Mouse (Mus musculus): ENCODE results near the gene Gdf9.
"Not testable (repeated sequence)": the region's sequence is repeated elsewhere in the genome, so short reads cannot be mapped to it uniquely, and the experiment has no call there.

The Gdf9 gene

GRCm38 (mm10) chr11:53430670-53431346, at the start of gene Gdf9, which contains the start of gene Uqcrq:
Gene Gdf9, plus strand, starts transcription at chr11:53431023.
Gene Uqcrq, minus strand, starts transcription at chr11:53430831.
- DNase-seq (ENCODE audit: low read depth, low spot score) = peak; percentile 100

GRCm38 (mm10) chr11:53383758-53384428, 46.9 kb upstream of the Gdf9 start:
- no peak for DNase-seq (ENCODE audit: low read depth, low spot score)

GRCm38 (mm10) chr11:53393856-53394255, 37.0 kb upstream of the Gdf9 start:
- DNase-seq (ENCODE audit: low read depth, low spot score) = no peak

GRCm38 (mm10) chr11:53403638-53404037, 27.2 kb upstream of the Gdf9 start:
- no peak for DNase-seq (ENCODE audit: low read depth, low spot score)

- peak; percentile 58 for DNase-seq (ENCODE audit: low read depth, low spot score)
These were observed 19.1 kb upstream of the Gdf9 start for GRCm38 (mm10) chr11:53411738-53412137.

GRCm38 (mm10) chr11:53413871-53414270, 17.0 kb upstream of the Gdf9 start:
- DNase-seq (ENCODE audit: low read depth, low spot score) = no peak

GRCm38 (mm10) chr11:53418048-53418447, 12.8 kb upstream of the Gdf9 start:
- DNase-seq (ENCODE audit: low read depth, low spot score) = no peak

- no peak for DNase-seq (ENCODE audit: low read depth, low spot score)
These were observed 7.8 kb upstream of the Gdf9 start, which contains the start of gene Leap2 for GRCm38 (mm10) chr11:53423036-53423435. Gene Leap2, minus strand, starts transcription at chr11:53423170.

GRCm38 (mm10) chr11:53424826-53425225, 6.0 kb upstream of the Gdf9 start:
- no peak for DNase-seq (ENCODE audit: low read depth, low spot score)

- DNase-seq (ENCODE audit: low read depth, low spot score) = no peak
These were observed 5.6 kb upstream of the Gdf9 start for GRCm38 (mm10) chr11:53425251-53425650.

GRCm38 (mm10) chr11:53425711-53426255, 5.0 kb upstream of the Gdf9 start:
- DNase-seq (ENCODE audit: low read depth, low spot score) = no peak

GRCm38 (mm10) chr11:53426914-53427313, 3.9 kb upstream of the Gdf9 start:
- DNase-seq (ENCODE audit: low read depth, low spot score) = not testable (repeated sequence)

- no peak for DNase-seq (ENCODE audit: low read depth, low spot score)
These were observed 2.7 kb upstream of the Gdf9 start for GRCm38 (mm10) chr11:53427993-53428715.

- no peak for DNase-seq (ENCODE audit: low read depth, low spot score)
These were observed 2.1 kb upstream of the Gdf9 start for GRCm38 (mm10) chr11:53428716-53429057.

GRCm38 (mm10) chr11:53429182-53429581, 1.6 kb upstream of the Gdf9 start:
- DNase-seq (ENCODE audit: low read depth, low spot score) = no peak

GRCm38 (mm10) chr11:53430300-53430669, 538 bp upstream of the Gdf9 start:
- no peak for DNase-seq (ENCODE audit: low read depth, low spot score)

- no peak for DNase-seq (ENCODE audit: low read depth, low spot score)
These were observed 679 bp downstream of the Gdf9 start for GRCm38 (mm10) chr11:53431347-53432056.

GRCm38 (mm10) chr11:53433057-53433456, 2.2 kb downstream of the Gdf9 start:
- no peak for DNase-seq (ENCODE audit: low read depth, low spot score)

GRCm38 (mm10) chr11:53435504-53435903, 4.7 kb downstream of the Gdf9 start:
- peak; percentile 59 for DNase-seq (ENCODE audit: low read depth, low spot score)

- DNase-seq (ENCODE audit: low read depth, low spot score) = no peak
These were observed 5.5 kb downstream of the Gdf9 start for GRCm38 (mm10) chr11:53436338-53436737.

GRCm38 (mm10) chr11:53441921-53442320, 11.1 kb downstream of the Gdf9 start:
- DNase-seq (ENCODE audit: low read depth, low spot score) = no peak

GRCm38 (mm10) chr11:53443861-53444260, 13.0 kb downstream of the Gdf9 start:
- DNase-seq (ENCODE audit: low read depth, low spot score) = peak; percentile 58

Data from ZHBTc4 (cell line).